Mouse (Mus musculus) megakaryocyte, embryonic 14.5 days (primary cell): ENCODE measurements around the gene Npas4. TPM values are rescaled to one million over a fixed set of nuclear protein-coding genes. Genes with fewer than 3 reads are reported as not detected.

ENCODE experiments used
- H3K27me3 ChIP-seq: replicated peaks from 2 replicates; pipeline ENCODE3; 2012; ENCODE audit warnings: inconsistent platforms
- H3K36me3 ChIP-seq: replicated peaks from 2 replicates; pipeline ENCODE3; 2012; ENCODE audit warnings: low read length, inconsistent platforms, mixed read lengths
- H3K4me1 ChIP-seq: 2 replicates; pipeline ENCODE4 v1.6.1; 2012; ENCODE audit warnings: inconsistent platforms
- H3K4me3 ChIP-seq: replicated peaks from 2 replicates; pipeline ENCODE3; 2012; ENCODE audit warnings: moderate library complexity, mild to moderate bottlenecking, inconsistent platforms
- H3K9me3 ChIP-seq: 2 replicates; pipeline ENCODE4 v1.6.1; 2012; ENCODE audit warnings: inconsistent platforms
- FLI1 ChIP-seq: IDR thresholded peaks from 2 replicates; pipeline ENCODE4 v1.6.1; 2012; ENCODE audit warnings: low read length, inconsistent platforms, mixed read lengths
- GATA1 ChIP-seq: IDR thresholded peaks from 3 replicates; pipeline ENCODE4 v1.6.1; 2012; ENCODE audit warnings: mixed read lengths, low read length, inconsistent platforms, borderline replicate concordance
- polyA plus RNA-seq: library from polyadenylated mRNA; stranded (reverse); fragments of >175 nt; gene quantifications from 2 replicates; pipeline ENCODE4 v1.2.3, GENCODE M21; 2012; ENCODE audit warnings: low replicate concordance; ENCODE audit not compliant: insufficient read depth

The Npas4 gene
- polyA plus RNA-seq: 1.1 TPM in 2 replicates

GRCm38 (mm10) chr19:4990256-4990625 is at the start of gene Npas4:
TSS of gene Npas4 (minus strand) at chr19:4990316.
- Histone ChIP-seq H3K4me3 (peak within 1 kb of the TSS; percentile 70), H3K36me3 (no peaks in the 10 kb centered on the region), H3K27me3 (peaks cover 66% of the 10 kb centered on the region), H3K4me1 (peaks cover 48% of the 10 kb centered on the region), H3K9me3 (no peaks in the 10 kb centered on the region)
- TF ChIP-seq FLI1: no peak
- no peak for TF ChIP-seq GATA1

- H3K4me1 ChIP-seq: peaks cover 49% of the 10 kb centered on the region
- no peak for TF ChIP-seq GATA1
- TF ChIP-seq FLI1: no peak
- H3K9me3 ChIP-seq: no peaks in the 10 kb centered on the region
Observed at GRCm38 (mm10) chr19:5039301-5040114, 49.4 kb upstream of the Npas4 start.

GRCm38 (mm10) chr19:5038709-5039156 is 48.6 kb upstream of the Npas4 start, which contains the start of the genes B4gat1 and AC124502.3:
TSS of gene B4gat1 (plus strand) at chr19:5038826.
TSS of gene AC124502.3 (plus strand) at chr19:5038891.
- H3K4me3 ChIP-seq: peak within 1 kb of the TSS; percentile 98
- peaks cover 19% of the 10 kb centered on the region for H3K27me3 ChIP-seq
- H3K36me3 ChIP-seq: peaks cover 8% of the 10 kb centered on the region
- H3K4me1 ChIP-seq: peaks cover 49% of the 10 kb centered on the region
- no peak for TF ChIP-seq GATA1
- H3K9me3 ChIP-seq: no peaks in the 10 kb centered on the region

More at GRCm38 (mm10) chr19:5039301-5040114, 49.4 kb upstream of the Npas4 start:
- H3K27me3 ChIP-seq: peaks cover 19% of the 10 kb centered on the region
- peak overlapping the region; percentile 98 for H3K4me3 ChIP-seq
- peaks cover 14% of the 10 kb centered on the region for H3K36me3 ChIP-seq

- Histone ChIP-seq H3K4me3 (peak overlapping the region; percentile 98), H3K9me3 (no peaks in the 10 kb centered on the region), H3K36me3 (peaks cover 2% of the 10 kb centered on the region), H3K4me1 (peaks cover 48% of the 10 kb centered on the region), H3K27me3 (peaks cover 19% of the 10 kb centered on the region)
- TF ChIP-seq GATA1 (no peak), FLI1 (no peak)
Observed at GRCm38 (mm10) chr19:5037678-5038571, 47.8 kb upstream of the Npas4 start.

GRCm38 (mm10) chr19:5036577-5036976 is 46.5 kb upstream of the Npas4 start:
- Histone ChIP-seq H3K36me3 (peaks cover under 1% of the 10 kb centered on the region), H3K27me3 (peaks cover 19% of the 10 kb centered on the region), H3K4me3 (no peak overlapping the region), H3K9me3 (no peaks in the 10 kb centered on the region), H3K4me1 (peaks cover 35% of the 10 kb centered on the region)
- TF ChIP-seq FLI1 (no peak), GATA1 (no peak)

GRCm38 (mm10) chr19:5032686-5033085 is 42.6 kb upstream of the Npas4 start:
- Histone ChIP-seq H3K27me3 (peaks cover 10% of the 10 kb centered on the region), H3K4me3 (no peak overlapping the region), H3K36me3 (peaks cover 26% of the 10 kb centered on the region), H3K4me1 (peaks cover 10% of the 10 kb centered on the region), H3K9me3 (no peaks in the 10 kb centered on the region)
- no peak for TF ChIP-seq GATA1
- TF ChIP-seq FLI1: no peak

GRCm38 (mm10) chr19:5026111-5026510 is 36.0 kb upstream of the Npas4 start:
- peaks cover 5% of the 10 kb centered on the region for H3K27me3 ChIP-seq
- H3K36me3 ChIP-seq: peaks cover 36% of the 10 kb centered on the region
- peaks cover 30% of the 10 kb centered on the region for H3K4me1 ChIP-seq
- no peak overlapping the region for H3K4me3 ChIP-seq
- TF ChIP-seq GATA1 (no peak), FLI1 (no peak)
- no peaks in the 10 kb centered on the region for H3K9me3 ChIP-seq

- Histone ChIP-seq H3K4me3 (peak within 1 kb of the TSS; percentile 97), H3K27me3 (peaks cover 6% of the 10 kb centered on the region), H3K9me3 (no peaks in the 10 kb centered on the region), H3K4me1 (peaks cover 27% of the 10 kb centered on the region), H3K36me3 (peaks cover 23% of the 10 kb centered on the region)
- no peak for TF ChIP-seq GATA1
- no peak for TF ChIP-seq FLI1
Observed at GRCm38 (mm10) chr19:5023621-5024479, 33.7 kb upstream of the Npas4 start, which contains the start of gene Slc29a2. TSS of gene Slc29a2 (plus strand) at chr19:5023860.

GRCm38 (mm10) chr19:5021416-5021815 is 31.3 kb upstream of the Npas4 start:
- H3K4me3 ChIP-seq: no peak overlapping the region
- TF ChIP-seq GATA1 (no peak), FLI1 (no peak)
- H3K36me3 ChIP-seq: peaks cover 3% of the 10 kb centered on the region
- no peaks in the 10 kb centered on the region for H3K9me3 ChIP-seq
- peaks cover 44% of the 10 kb centered on the region for H3K4me1 ChIP-seq
- H3K27me3 ChIP-seq: peaks cover 6% of the 10 kb centered on the region

GRCm38 (mm10) chr19:5018191-5018590 is 28.1 kb upstream of the Npas4 start:
- no peak overlapping the region for H3K4me3 ChIP-seq
- H3K4me1 ChIP-seq: peaks cover 33% of the 10 kb centered on the region
- H3K36me3 ChIP-seq: no peaks in the 10 kb centered on the region
- TF ChIP-seq GATA1 (no peak), FLI1 (no peak)
- no peaks in the 10 kb centered on the region for H3K9me3 ChIP-seq
- peaks cover 11% of the 10 kb centered on the region for H3K27me3 ChIP-seq
